In the genomic region with DNA sequence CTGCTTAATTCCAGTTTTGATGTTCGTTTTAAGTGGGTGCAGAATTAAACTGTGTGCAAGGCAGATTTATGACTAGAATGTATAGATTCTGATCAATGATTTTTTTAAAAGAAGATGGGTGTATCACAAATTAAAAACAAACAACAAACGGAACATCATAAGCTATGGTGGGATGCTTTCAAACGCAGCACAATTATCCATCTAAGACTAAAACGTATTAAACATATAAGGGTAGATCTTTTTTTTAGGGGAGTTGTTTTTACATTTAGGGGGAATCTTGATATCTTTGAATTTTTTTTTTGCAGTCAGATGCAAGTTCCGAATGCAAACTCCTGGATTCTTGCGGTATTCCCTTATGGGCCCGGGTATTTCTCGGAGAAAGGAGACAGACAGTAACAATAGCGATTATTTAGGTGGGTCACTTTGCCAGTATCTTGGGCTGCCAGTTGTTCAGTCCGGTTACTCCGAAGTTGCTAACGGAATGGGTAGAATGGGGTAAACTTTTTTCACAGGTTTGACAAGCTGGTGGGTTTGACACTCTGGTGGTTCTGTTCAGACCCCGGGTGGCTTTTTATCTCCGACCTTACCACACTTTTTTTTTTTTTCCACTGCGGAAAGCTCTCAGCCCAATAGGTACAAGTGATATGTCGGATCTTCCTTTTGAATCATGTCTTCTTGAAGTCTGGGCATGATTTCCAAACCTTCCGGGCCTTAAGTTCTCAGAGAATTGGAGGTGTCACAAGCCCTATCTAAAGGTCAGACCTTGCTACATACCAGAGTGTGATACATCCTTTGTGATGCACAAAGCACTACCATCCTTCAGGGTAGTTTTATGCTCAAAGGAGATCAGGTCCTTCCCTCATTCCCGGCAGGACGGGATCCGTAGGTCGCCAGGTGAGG, we compare ENCODE assay signal across 13 mouse cellular contexts. TPM values are rescaled to one million over a fixed set of nuclear protein-coding genes. Genes with fewer than 3 reads are reported as not detected.
DNase-seq lines count a peak whose midpoint lies in the region; ATAC-seq lines count a peak whose summit lies in the region.
"Had no signal": no experiment of that assay in that cellular context is flagged by ENCODE, and none has a peak within 500 bp of the region (broad histone marks: within the 10 kb centered on the region; RNA-seq: fewer than 3 reads in every experiment).

No protein-coding gene starts in this region.

- peak overlapping the region; percentile 44; the same call in 1 of the 2 replicates for H3K27ac ChIP-seq in forebrain, embryonic 10.5 days
- no peak overlapping the region for H3K27ac ChIP-seq in forebrain, embryonic 16.5 days (ENCODE audit: low read length)
- no peak overlapping the region for H3K27ac ChIP-seq in neural tube, embryonic 12.5 days
- H3K27ac ChIP-seq in neural tube, embryonic 15.5 days (replicated peaks): no peak overlapping the region
- no peak overlapping the region for H3K27ac ChIP-seq in limb, embryonic 12.5 days

- peaks cover 51% of the 10 kb centered on the region for H3K4me1 ChIP-seq in forebrain, embryonic 10.5 days
- H3K4me1 ChIP-seq in forebrain, embryonic 16.5 days (replicated peaks; ENCODE audit: control insufficient read depth, insufficient read depth, low read length): peaks cover 10% of the 10 kb centered on the region
- peaks cover 19% of the 10 kb centered on the region for H3K4me1 ChIP-seq in neural tube, embryonic 12.5 days
- H3K4me1 ChIP-seq in neural tube, embryonic 15.5 days: peaks cover 14% of the 10 kb centered on the region
- peaks cover 15% of the 10 kb centered on the region for H3K4me1 ChIP-seq in limb, embryonic 12.5 days (replicated peaks)

- peak; percentile 15 for DNase-seq in forebrain, embryonic 10.5 days (ENCODE audit: extremely low spot score, low spot score)
- no peak for DNase-seq in urinary bladder, postnatal 4 days (ENCODE audit: low spot score in 2 of 2)
- DNase-seq in cerebellum, adult 11 months: no peak
- DNase-seq: adrenal gland, postnatal 14 days; cerebellum, adult 18-20 months; lung, postnatal 10 days had no signal

- no peak overlapping the region for H3K9ac ChIP-seq in forebrain, embryonic 16.5 days (replicated peaks; ENCODE audit: low read depth, low read length)
- no peak overlapping the region for H3K9ac ChIP-seq in neural tube, embryonic 12.5 days
- no peak overlapping the region for H3K9ac ChIP-seq in neural tube, embryonic 15.5 days (replicated peaks)
- no peak overlapping the region for H3K9ac ChIP-seq in limb, embryonic 12.5 days (replicated peaks)

- H3K4me3 ChIP-seq in forebrain, embryonic 10.5 days: peak overlapping the region; percentile 41
- no peak overlapping the region for H3K4me3 ChIP-seq in forebrain, embryonic 16.5 days (replicated peaks; ENCODE audit: low read length)
- peak overlapping the region; percentile 13; the same call in 1 of the 2 replicates for H3K4me3 ChIP-seq in neural tube, embryonic 12.5 days
- H3K4me3 ChIP-seq in neural tube, embryonic 15.5 days (replicated peaks): no peak overlapping the region
- H3K4me3 ChIP-seq in limb, embryonic 12.5 days (replicated peaks): peak overlapping the region; percentile 16; the same call in 1 of the 2 replicates

- 2% methylated on average over 21 of the region's 21 CpGs for WGBS in forebrain, embryonic 10.5 days
- WGBS in forebrain, embryonic 16.5 days: 1% methylated on average over 21 of the region's 21 CpGs
- 2% methylated on average over 21 of the region's 21 CpGs for WGBS in neural tube, embryonic 12.5 days
- WGBS in neural tube, embryonic 15.5 days: 2% methylated on average over 21 of the region's 21 CpGs
- WGBS in limb, embryonic 12.5 days: 3% methylated on average over 21 of the region's 21 CpGs

- H3K36me3 ChIP-seq in forebrain, embryonic 10.5 days (replicated peaks): no peaks in the 10 kb centered on the region
- no peaks in the 10 kb centered on the region for H3K36me3 ChIP-seq in forebrain, embryonic 16.5 days (ENCODE audit: control insufficient read depth, insufficient read depth)
- H3K36me3 ChIP-seq in neural tube, embryonic 12.5 days: no peaks in the 10 kb centered on the region
- H3K36me3 ChIP-seq in neural tube, embryonic 15.5 days: no peaks in the 10 kb centered on the region
- H3K36me3 ChIP-seq in limb, embryonic 12.5 days: no peaks in the 10 kb centered on the region

- H3K27me3 ChIP-seq in forebrain, embryonic 10.5 days (ENCODE audit: poor library complexity, severe bottlenecking): peaks cover 100% of the 10 kb centered on the region
- peaks cover 44% of the 10 kb centered on the region for H3K27me3 ChIP-seq in forebrain, embryonic 16.5 days (replicated peaks; ENCODE audit: control insufficient read depth, insufficient read depth, low read length)
- peaks cover 84% of the 10 kb centered on the region for H3K27me3 ChIP-seq in neural tube, embryonic 12.5 days (replicated peaks)
- H3K27me3 ChIP-seq in neural tube, embryonic 15.5 days (replicated peaks): peaks cover 86% of the 10 kb centered on the region
- H3K27me3 ChIP-seq in limb, embryonic 12.5 days: peaks cover 77% of the 10 kb centered on the region

- H3K4me2 ChIP-seq in forebrain, embryonic 16.5 days (ENCODE audit: low read length): no peak overlapping the region
- peak overlapping the region; percentile 35 for H3K4me2 ChIP-seq in neural tube, embryonic 12.5 days (replicated peaks)
- H3K4me2 ChIP-seq in neural tube, embryonic 15.5 days: no peak overlapping the region
- H3K4me2 ChIP-seq in limb, embryonic 12.5 days: no peak overlapping the region

- no peaks in the 10 kb centered on the region for H3K9me3 ChIP-seq in forebrain, embryonic 10.5 days
- H3K9me3 ChIP-seq in forebrain, embryonic 16.5 days (ENCODE audit: control insufficient read depth, low read length): no peaks in the 10 kb centered on the region
- H3K9me3 ChIP-seq in neural tube, embryonic 12.5 days: no peaks in the 10 kb centered on the region
- H3K9me3 ChIP-seq in neural tube, embryonic 15.5 days (replicated peaks): no peaks in the 10 kb centered on the region
- no peaks in the 10 kb centered on the region for H3K9me3 ChIP-seq in limb, embryonic 12.5 days

- ATAC-seq in forebrain, embryonic 16.5 days: no peak
- no peak for ATAC-seq in neural tube, embryonic 12.5 days (ENCODE audit: low FRiP score, low read depth)
- no peak for ATAC-seq in neural tube, embryonic 15.5 days (ENCODE audit: low FRiP score)
- ATAC-seq in limb, embryonic 12.5 days (ENCODE audit: insufficient number of reproducible peaks, insufficient read depth, low FRiP score, low TSS enrichment, low read depth): no peak
- no peak for ATAC-seq in activated CD4-positive, CD25-positive, alpha-beta regulatory T cell, adult 4 months

RNA-seq across cellular contexts. Expression of gene Sim1, which starts 5.5 kb away (rescaled TPM):
- 0.86 and 1.8 TPM in 2 replicates for polyA plus RNA-seq in forebrain, embryonic 10.5 days (2016; fragmentation: Nextera tagmentation; extraction: Ambion mirVana)
- polyA plus RNA-seq in forebrain, embryonic 16.5 days (2015; fragmentation: Nextera tagmentation; extraction: Ambion mirVana): 0.26 and 2.3 TPM in 2 replicates
- 2.4 and 2.6 TPM in 2 replicates for polyA plus RNA-seq in neural tube, embryonic 12.5 days (2016; fragmentation: Nextera tagmentation; extraction: Ambion mirVana)
- 0.37 and 0.61 TPM in 2 replicates for polyA plus RNA-seq in neural tube, embryonic 15.5 days (2015; fragmentation: Nextera tagmentation; extraction: Ambion mirVana)
- polyA plus RNA-seq in limb, embryonic 12.5 days (2016; fragmentation: Nextera tagmentation; extraction: Ambion mirVana): 0.45 and 0.68 TPM in 2 replicates
- polyA plus RNA-seq in activated CD4-positive, CD25-positive, alpha-beta regulatory T cell, adult 4 months (2017; shearing (Covaris generic)): under 1 TPM in 1 of 2 experiments, not detected in 1; 0.08 TPM
- polyA plus RNA-seq: large intestine, adult 2 months; small intestine, adult 2 months had no signal

Comparison
In these comparisons a context has a peak if more than half of its experiments do, and no peak if none do; other contexts are left out.
1. H3K4me3 ChIP-seq: peak in forebrain, embryonic 10.5 days (single experiment), neural tube, embryonic 12.5 days (single experiment) and limb, embryonic 12.5 days (single experiment); none in forebrain, embryonic 16.5 days (single experiment) and neural tube, embryonic 15.5 days (single experiment).